Mouse (Mus musculus) lung, adult 2 months (tissue): Measurements from ENCODE around the gene Lmnb2. TPM values are rescaled to one million over a fixed set of nuclear protein-coding genes. Genes with fewer than 3 reads are reported as not detected.

Experiments
- DNase-seq: peaks from one replicate; pipeline ENCODE4 v3.0.0; 2022
- H3K4me1 ChIP-seq: fragments of 200-500 bp; 2 replicates; pipeline ENCODE4 v1.6.1; 2011; ENCODE audit warnings: low read length; ENCODE audit not compliant: control insufficient read depth, insufficient read depth
- H3K4me3 ChIP-seq: fragments of 200-500 bp; replicated peaks from 2 replicates; pipeline ENCODE3; 2011; ENCODE audit warnings: low read depth, mild to moderate bottlenecking, control low read depth, low read length; ENCODE audit errors: extremely low read depth
- CTCF ChIP-seq: fragments of 200-500 bp; IDR thresholded peaks from 2 replicates; pipeline ENCODE4 v1.5.1; 2011; ENCODE audit warnings: mild to moderate bottlenecking, low read length, control low read depth; ENCODE audit not compliant: insufficient read depth
- POLR2A ChIP-seq: fragments of 200-500 bp; IDR thresholded peaks from 2 replicates; pipeline ENCODE4 v1.6.1; 2011; ENCODE audit warnings: low read depth, mild to moderate bottlenecking, control low read depth, low read length, borderline replicate concordance; ENCODE audit errors: extremely low read depth
- WGBS: fragments of 180-500 bp; shearing (Covaris S2); methylation state at CpG from one replicate; pipeline ENCODE4 v1.1.7; 2018; 5-methylcytosine and 5-hydroxymethylcytosine counted together
- polyA plus RNA-seq: library from polyadenylated mRNA; depleted of rRNA; stranded (reverse); fragments of >200 nt; gene quantifications from 2 replicates; pipeline ENCODE4 v1.2.3, GENCODE M21; 2012

Gene Lmnb2
- polyA plus RNA-seq, 1 experiment: 11.3 TPM

- no peak for TF ChIP-seq POLR2A
- WGBS: 1% methylated on average over 45 of the region's 45 CpGs
- DNase-seq: peak; percentile 39
- Histone ChIP-seq H3K4me3 (peak overlapping the region; percentile 97), H3K4me1 (peaks cover 21% of the 10 kb centered on the region)
Observed at GRCm38 (mm10) chr10:80930361-80931152, 12.5 kb upstream of the Lmnb2 start.

- under 1% methylated on average over 56 of the region's 56 CpGs for WGBS
- peak; percentile 98 for DNase-seq
- peak; percentile 100 for TF ChIP-seq POLR2A
- TF ChIP-seq CTCF: no peak
- H3K4me1 ChIP-seq: peaks cover 21% of the 10 kb centered on the region
- H3K4me3 ChIP-seq: peak within 1 kb of the TSS; percentile 97
Observed at GRCm38 (mm10) chr10:80929299-80930226, 11.5 kb upstream of the Lmnb2 start, which contains the start of gene Gadd45b. Gadd45b (plus strand) TSS chr10:80930073.

- DNase-seq: peak; percentile 91
- Histone ChIP-seq H3K4me1 (peaks cover 18% of the 10 kb centered on the region), H3K4me3 (peak overlapping the region; percentile 73)
- under 1% methylated on average over 48 of the region's 48 CpGs for WGBS
- peak; percentile 57; the same call in 1 of the 2 replicates for TF ChIP-seq POLR2A
- peak; percentile 74 for TF ChIP-seq CTCF
Observed at GRCm38 (mm10) chr10:80928586-80929298, 10.7 kb upstream of the Lmnb2 start.

GRCm38 (mm10) chr10:80925472-80925871 is 7.4 kb upstream of the Lmnb2 start:
- TF ChIP-seq POLR2A: no peak
- no peak for TF ChIP-seq CTCF
- DNase-seq: no peak
- WGBS: 49% methylated on average over 3 of the region's 3 CpGs
- Histone ChIP-seq H3K4me1 (no peaks in the 10 kb centered on the region), H3K4me3 (no peak overlapping the region)

GRCm38 (mm10) chr10:80921923-80922322 is 3.9 kb upstream of the Lmnb2 start:
- Histone ChIP-seq H3K4me3 (peak overlapping the region; percentile 35), H3K4me1 (peaks cover 5% of the 10 kb centered on the region)
- WGBS: 6% methylated on average over 16 of the region's 16 CpGs
- no peak for DNase-seq
- TF ChIP-seq POLR2A: no peak
- TF ChIP-seq CTCF: no peak

GRCm38 (mm10) chr10:80917336-80917778 is 688 bp downstream of the Lmnb2 start:
- Histone ChIP-seq H3K4me1 (peaks cover 5% of the 10 kb centered on the region), H3K4me3 (peak overlapping the region; percentile 85)
- DNase-seq: no peak
- TF ChIP-seq CTCF: no peak
- TF ChIP-seq POLR2A: no peak
- WGBS: 3% methylated on average over 15 of the region's 15 CpGs

GRCm38 (mm10) chr10:80915736-80916135 is 2.3 kb downstream of the Lmnb2 start:
- no peak for DNase-seq
- 86% methylated on average over 4 of the region's 4 CpGs for whole genome bisulfite sequencing
- TF ChIP-seq CTCF (no peak), POLR2A (no peak)

GRCm38 (mm10) chr10:80915260-80915659 is 2.8 kb downstream of the Lmnb2 start:
- Histone ChIP-seq H3K4me1 (peaks cover 5% of the 10 kb centered on the region), H3K4me3 (no peak overlapping the region)

More at GRCm38 (mm10) chr10:80915736-80916135, 2.3 kb downstream of the Lmnb2 start:
- H3K4me3 ChIP-seq: no peak overlapping the region
- H3K4me1 ChIP-seq: peaks cover 5% of the 10 kb centered on the region

GRCm38 (mm10) chr10:80914253-80914656 is 3.8 kb downstream of the Lmnb2 start:
- no peak for DNase-seq
- 74% methylated on average over 5 of the region's 5 CpGs for WGBS
- Histone ChIP-seq H3K4me3 (no peak overlapping the region), H3K4me1 (peaks cover 5% of the 10 kb centered on the region)
- TF ChIP-seq POLR2A (no peak), CTCF (no peak)

More at GRCm38 (mm10) chr10:80915260-80915659, 2.8 kb downstream of the Lmnb2 start:
- TF ChIP-seq CTCF: no peak
- TF ChIP-seq POLR2A: no peak
- 72% methylated on average over 2 of the region's 2 CpGs for WGBS
- DNase-seq: no peak
